Mouse (Mus musculus) ES-E14 (cell line): ENCODE data around the gene Slc24a2. TPM values are rescaled to one million over a fixed set of nuclear protein-coding genes. Genes with fewer than 3 reads are reported as not detected.

Source experiments
- DNase-seq: peaks from one replicate; pipeline ENCODE4 v3.0.0-alpha.2; 2013; ENCODE audit warnings: low read depth, low spot score
- H3K27ac ChIP-seq: 2 replicates; pipeline ENCODE4 v1.5.1; 2012; ENCODE audit warnings: low read depth, mild to moderate bottlenecking, low read length, moderate library complexity, mixed read lengths; ENCODE audit not compliant: poor library complexity, insufficient read depth, severe bottlenecking
- H3K36me3 ChIP-seq: 2 replicates; pipeline ENCODE4 v1.6.1; 2012; ENCODE audit warnings: mild to moderate bottlenecking, low read length, moderate library complexity, mixed read lengths; ENCODE audit not compliant: control insufficient read depth, poor library complexity, insufficient read depth, severe bottlenecking
- H3K4me1 ChIP-seq, 2 experiments: fragments of 150-350 bp in 1 of 2; sonication (generic) in 1 of 2; 2 replicates each; pipeline ENCODE4 v1.6.1; 2012; ENCODE audit warnings: low read length in 2 of 2, mild to moderate bottlenecking in 1 of 2, mixed read lengths in 1 of 2; ENCODE audit not compliant: control insufficient read depth in 2 of 2, insufficient read depth in 2 of 2, poor library complexity in 1 of 2
- H3K4me3 ChIP-seq, 2 experiments: fragments of 150-350 bp in 1 of 2; sonication (generic) in 1 of 2; 2 replicates each; pipeline ENCODE4 v1.5.1; 2012; ENCODE audit warnings: low read length in 2 of 2, low read depth in 1 of 2, mild to moderate bottlenecking in 1 of 2, mixed read lengths in 1 of 2; ENCODE audit not compliant: insufficient read depth in 1 of 2, poor library complexity in 1 of 2, severe bottlenecking in 1 of 2
- H3K9ac ChIP-seq: 2 replicates; pipeline ENCODE4 v1.6.1; 2012; ENCODE audit warnings: low read depth, mild to moderate bottlenecking, low read length, mixed read lengths; ENCODE audit not compliant: poor library complexity, insufficient read depth, severe bottlenecking
- H3K9me3 ChIP-seq: fragments of 150-350 bp; sonication (generic); 2 replicates; pipeline ENCODE4 v1.6.1; 2012; ENCODE audit warnings: low read depth, mild to moderate bottlenecking, low read length; ENCODE audit not compliant: control insufficient read depth, insufficient read depth
- CHD2 ChIP-seq: IDR thresholded peaks from 2 replicates; pipeline ENCODE4 v1.6.1; 2014; ENCODE audit warnings: mild to moderate bottlenecking, low read depth, low read length, inconsistent platforms
- HCFC1 ChIP-seq: IDR thresholded peaks from 2 replicates; pipeline ENCODE4 v1.6.1; 2012; ENCODE audit warnings: low read length, inconsistent platforms, borderline replicate concordance; ENCODE audit not compliant: insufficient read depth
- MAFK ChIP-seq: IDR thresholded peaks from 2 replicates; pipeline ENCODE4 v1.6.1; 2014; ENCODE audit warnings: mild to moderate bottlenecking, low read depth, low read length, inconsistent platforms; ENCODE audit not compliant: insufficient read depth
- ZC3H11A ChIP-seq: IDR thresholded peaks from 2 replicates; pipeline ENCODE4 v1.6.1; 2012; ENCODE audit warnings: low read depth, mild to moderate bottlenecking, inconsistent platforms, low read length, borderline replicate concordance
- ZNF384 ChIP-seq: IDR thresholded peaks from 2 replicates; pipeline ENCODE4 v1.6.1; 2012; ENCODE audit warnings: low read depth, low read length, inconsistent platforms
- in situ Hi-C, 2 experiments: fragments of 600-800 bp; cut with MboI; formaldehyde crosslinking; loops; one replicate each; pipeline ENCODE4 v1.15.1; 2025; ENCODE audit warnings: low sequenced_read_pairs in 2 of 2, inconsistent platforms in 1 of 2; ENCODE audit not compliant: unreplicated experiment in 2 of 2
- total RNA-seq: library from RNA; depleted of rRNA; stranded (reverse); fragments of 300-350 nt; gene quantifications from 2 replicates; pipeline ENCODE4 v1.2.3, GENCODE M21; 2012

The Slc24a2 gene
- total RNA-seq, 1 experiment: 0.13 TPM

DNA sequence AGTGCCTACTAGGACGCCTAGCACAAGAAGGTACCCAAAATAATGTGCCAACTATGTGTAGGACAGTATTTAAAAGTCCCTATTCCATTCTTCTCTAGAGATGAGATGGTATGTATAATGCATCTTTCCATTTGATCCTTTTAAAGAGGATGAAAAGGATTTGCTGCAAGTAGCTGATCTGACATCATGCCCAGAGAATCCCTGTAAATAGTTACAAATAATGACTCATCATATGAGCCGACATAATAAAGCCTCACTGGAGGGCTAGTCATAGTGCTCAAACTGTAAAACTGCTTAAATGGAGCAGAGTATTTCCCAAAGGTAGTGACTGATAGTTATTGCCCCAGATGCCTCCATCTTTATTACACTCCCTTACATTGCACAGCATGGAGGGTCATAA lies 183.1 kb downstream of the Slc24a2 start:
- H3K27ac ChIP-seq: no peak overlapping the region
- H3K4me3 ChIP-seq: no peak overlapping the region
- DNase-seq: no peak
- in situ Hi-C loops: no loop called here
- H3K9ac ChIP-seq: no peak overlapping the region
- TF ChIP-seq HCFC1 (no peak), MAFK (no peak), CHD2 (no peak), ZNF384 (no peak), ZC3H11A (no peak)
- no peaks in the 10 kb centered on the region for H3K9me3 ChIP-seq
- no peaks in the 10 kb centered on the region for H3K36me3 ChIP-seq
- H3K4me1 ChIP-seq: no peaks in the 10 kb centered on the region

DNA sequence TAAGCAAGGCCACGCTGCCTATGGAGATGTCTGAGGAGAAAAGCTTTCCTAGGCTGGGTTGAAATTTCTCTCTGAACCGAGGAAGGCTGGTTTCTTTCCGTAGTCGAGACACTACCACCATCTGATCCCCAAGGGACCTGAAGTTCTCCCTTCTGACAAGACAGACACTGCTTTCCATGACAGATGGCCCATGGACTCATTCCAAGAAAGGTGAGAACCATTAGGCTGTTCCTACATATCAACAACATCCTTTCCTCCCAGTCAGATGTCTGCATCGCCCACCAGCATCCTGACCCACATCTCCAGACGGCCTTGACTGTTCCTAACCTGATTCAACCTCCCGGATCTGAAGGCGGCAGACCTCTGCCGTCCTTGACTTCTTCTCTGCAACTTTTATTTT lies 187.0 kb downstream of the Slc24a2 start:
- no peak for TF ChIP-seq MAFK
- no peak for TF ChIP-seq ZNF384
- no peak for TF ChIP-seq CHD2
- no peak for TF ChIP-seq HCFC1
- no peak for TF ChIP-seq ZC3H11A
- H3K27ac ChIP-seq: no peak overlapping the region
- H3K36me3 ChIP-seq: no peaks in the 10 kb centered on the region
- no peak overlapping the region for H3K9ac ChIP-seq
- H3K4me1 ChIP-seq: no peaks in the 10 kb centered on the region
- in situ Hi-C loops: no loop called here
- no peaks in the 10 kb centered on the region for H3K9me3 ChIP-seq
- no peak for DNase-seq
- H3K4me3 ChIP-seq: no peak overlapping the region

DNA sequence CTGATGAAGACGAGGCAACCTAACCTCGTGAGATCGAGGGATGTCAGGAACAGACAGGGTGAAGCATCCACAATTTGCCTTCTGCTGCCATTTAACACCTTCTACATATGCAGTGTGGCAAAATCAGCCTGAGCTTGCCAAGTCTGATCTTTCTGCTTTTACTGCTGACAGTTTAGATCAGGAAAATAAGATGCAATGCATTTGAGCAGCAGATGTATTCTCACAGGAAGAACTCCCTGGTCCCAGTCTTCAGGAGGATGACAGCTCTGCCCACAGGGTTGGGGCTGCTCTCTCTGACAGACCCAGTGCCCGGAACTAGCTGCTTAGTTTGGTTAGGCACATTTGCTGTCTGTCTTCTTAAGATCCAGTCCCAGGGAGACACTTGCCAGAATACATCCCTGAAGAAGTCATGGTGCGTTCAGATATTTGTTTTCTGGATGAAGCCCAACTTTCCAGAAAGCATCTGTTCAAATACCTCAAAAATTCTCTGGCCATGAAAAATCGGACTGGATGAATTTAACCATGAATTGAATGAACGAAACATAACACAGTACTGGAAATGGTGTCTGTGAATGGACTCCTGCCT lies 188.8 kb downstream of the Slc24a2 start:
- TF ChIP-seq HCFC1 (no peak), ZNF384 (no peak), CHD2 (no peak), MAFK (no peak), ZC3H11A (no peak)

DNA sequence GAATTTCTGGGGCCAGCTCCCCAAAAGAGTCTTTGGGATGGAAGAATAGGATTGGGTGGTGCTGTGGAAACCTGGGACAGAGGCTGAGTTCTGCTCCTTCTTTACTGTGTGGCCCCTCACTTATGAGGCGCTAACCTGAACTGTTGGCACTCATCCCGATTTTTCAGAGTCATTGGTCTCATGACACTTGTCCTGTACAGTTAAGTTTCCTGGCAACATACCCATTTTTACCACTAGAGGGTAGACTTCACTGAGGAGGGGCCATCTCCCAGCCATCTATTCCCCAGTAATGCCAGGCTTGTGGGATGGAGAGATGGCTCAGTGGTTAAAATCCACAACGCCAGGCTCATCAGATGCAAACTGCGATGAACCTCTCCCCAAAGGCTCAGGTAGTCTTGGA lies 192.7 kb downstream of the Slc24a2 start:
- Histone ChIP-seq H3K27ac (no peak overlapping the region), H3K36me3 (no peaks in the 10 kb centered on the region), H3K9me3 (no peaks in the 10 kb centered on the region), H3K9ac (no peak overlapping the region), H3K4me3 (no peak overlapping the region), H3K4me1 (no peaks in the 10 kb centered on the region)
- no peak for TF ChIP-seq CHD2
- in situ Hi-C loops: no loop called here
- peak; percentile 16 for DNase-seq

More for the DNA sequence above, 188.8 kb downstream of the Slc24a2 start:
- Histone ChIP-seq H3K9ac (no peak overlapping the region), H3K36me3 (no peaks in the 10 kb centered on the region), H3K9me3 (no peaks in the 10 kb centered on the region), H3K4me3 (no peak overlapping the region), H3K27ac (no peak overlapping the region), H3K4me1 (no peaks in the 10 kb centered on the region)
- DNase-seq: no peak
- in situ Hi-C loops: no loop called here

DNA sequence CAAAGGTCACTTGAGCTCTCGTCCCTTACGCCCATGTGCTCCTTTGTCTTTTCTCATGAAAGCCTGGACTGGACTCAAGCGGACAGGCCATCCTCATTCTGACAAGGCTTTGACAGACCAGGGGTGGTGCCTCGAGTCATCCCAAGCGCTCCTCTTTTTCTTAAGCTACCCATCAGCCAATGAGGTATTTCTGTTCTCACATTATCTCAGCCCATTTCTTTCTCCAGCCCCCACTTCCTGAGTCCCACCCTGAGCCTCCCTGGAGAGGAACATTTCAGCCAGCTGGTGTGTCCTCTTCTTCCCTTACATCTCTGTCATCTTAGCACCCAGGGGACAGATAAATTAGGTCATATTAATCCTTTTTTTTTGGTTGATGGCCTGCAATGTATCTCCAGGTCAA lies 193.8 kb downstream of the Slc24a2 start:
- DNase-seq: no peak
- in situ Hi-C loops: no loop called here

More for the DNA sequence above, 193.8 kb downstream of the Slc24a2 start:
- H3K36me3 ChIP-seq: no peaks in the 10 kb centered on the region
- H3K27ac ChIP-seq: no peak overlapping the region
- no peaks in the 10 kb centered on the region for H3K4me1 ChIP-seq
- no peak overlapping the region for H3K9ac ChIP-seq
- TF ChIP-seq CHD2 (no peak), ZC3H11A (no peak), MAFK (no peak), HCFC1 (no peak), ZNF384 (no peak)
- H3K9me3 ChIP-seq: no peaks in the 10 kb centered on the region
- H3K4me3 ChIP-seq: no peak overlapping the region
